Mouse (Mus musculus) midbrain, postnatal 0 days (tissue): ENCODE measurements around the gene Styxl1. TPM values are rescaled to one million over a fixed set of nuclear protein-coding genes. Genes with fewer than 3 reads are reported as not detected.

ENCODE experiments used
- ATAC-seq: fragments of 200-750 bp; cut with Nextera tagmentation; 2 replicates; pipeline ENCODE4 v1.8.0; 2017; ENCODE audit warnings: moderate number of reproducible peaks, mild to moderate bottlenecking, moderate TSS enrichment, moderate library complexity; ENCODE audit not compliant: low FRiP score
- DNase-seq: peaks from one replicate; pipeline ENCODE4 v3.0.0-alpha.2; 2015; ENCODE audit warnings: low spot score
- H3K27ac ChIP-seq: fragments of 300-500 bp; sonication (generic); 2 replicates; pipeline ENCODE4 v1.5.1; 2014; ENCODE audit warnings: low read depth, mild to moderate bottlenecking, low read length, mixed read lengths
- H3K27me3 ChIP-seq: fragments of 300-500 bp; sonication (generic); 2 replicates; pipeline ENCODE4 v1.6.1; 2014; ENCODE audit warnings: low read length, control low read depth, mixed read lengths; ENCODE audit not compliant: insufficient read depth
- H3K36me3 ChIP-seq: fragments of 300-500 bp; sonication (generic); 2 replicates; pipeline ENCODE4 v1.6.1; 2014; ENCODE audit warnings: low read length, control low read depth, mixed read lengths; ENCODE audit not compliant: insufficient read depth
- H3K4me1 ChIP-seq: fragments of 300-500 bp; sonication (generic); 2 replicates; pipeline ENCODE4 v1.6.1; 2014; ENCODE audit warnings: mild to moderate bottlenecking, control low read depth, antibody characterized with exemption, low read length, mixed read lengths; ENCODE audit not compliant: insufficient read depth
- H3K4me2 ChIP-seq: fragments of 300-500 bp; sonication (generic); 2 replicates; pipeline ENCODE4 v1.6.1; 2014; ENCODE audit warnings: low read depth, mild to moderate bottlenecking, low read length, mixed read lengths; ENCODE audit not compliant: poor library complexity, severe bottlenecking
- H3K4me3 ChIP-seq: fragments of 300-500 bp; sonication (generic); 2 replicates; pipeline ENCODE4 v1.5.1; 2014; ENCODE audit warnings: low read depth, mild to moderate bottlenecking, low read length, moderate library complexity
- H3K9ac ChIP-seq: fragments of 300-500 bp; sonication (generic); replicated peaks from 2 replicates; pipeline ENCODE4 v1.6.1; 2014; ENCODE audit warnings: mild to moderate bottlenecking, low read length, moderate library complexity, mixed read lengths; ENCODE audit not compliant: poor library complexity, severe bottlenecking
- H3K9me3 ChIP-seq: fragments of 300-500 bp; sonication (generic); 2 replicates; pipeline ENCODE4 v1.6.1; 2016; ENCODE audit warnings: low read length, control low read depth
- CTCF ChIP-seq: IDR thresholded peaks from 2 replicates; pipeline ENCODE4 v1.5.1; 2016; ENCODE audit warnings: antibody characterized with exemption, mild to moderate bottlenecking
- WGBS: fragments of 180-500 bp; shearing (Covaris S2); extraction: QIAGEN DNeasy Blood & Tissue Kit; methylation state at CpG from one replicate; pipeline ENCODE4 v1.1.7; 2014; 5-methylcytosine and 5-hydroxymethylcytosine counted together
- polyA plus RNA-seq: library from polyadenylated mRNA; unstranded; fragments of >200 nt; fragmentation: Nextera tagmentation; extraction: Ambion mirVana; gene quantifications from 2 replicates; pipeline ENCODE4 v1.2.1, GENCODE M21; 2015
- total RNA-seq: library from RNA; depleted of rRNA; stranded (reverse); fragments of >200 nt; gene quantifications from 2 replicates; pipeline ENCODE4 v1.2.3, GENCODE M21; 2014

Gene Styxl1
- total and polyA plus RNA-seq, 2 experiments from 2014 or later: 0.44 TPM; not detected in 1

DNA sequence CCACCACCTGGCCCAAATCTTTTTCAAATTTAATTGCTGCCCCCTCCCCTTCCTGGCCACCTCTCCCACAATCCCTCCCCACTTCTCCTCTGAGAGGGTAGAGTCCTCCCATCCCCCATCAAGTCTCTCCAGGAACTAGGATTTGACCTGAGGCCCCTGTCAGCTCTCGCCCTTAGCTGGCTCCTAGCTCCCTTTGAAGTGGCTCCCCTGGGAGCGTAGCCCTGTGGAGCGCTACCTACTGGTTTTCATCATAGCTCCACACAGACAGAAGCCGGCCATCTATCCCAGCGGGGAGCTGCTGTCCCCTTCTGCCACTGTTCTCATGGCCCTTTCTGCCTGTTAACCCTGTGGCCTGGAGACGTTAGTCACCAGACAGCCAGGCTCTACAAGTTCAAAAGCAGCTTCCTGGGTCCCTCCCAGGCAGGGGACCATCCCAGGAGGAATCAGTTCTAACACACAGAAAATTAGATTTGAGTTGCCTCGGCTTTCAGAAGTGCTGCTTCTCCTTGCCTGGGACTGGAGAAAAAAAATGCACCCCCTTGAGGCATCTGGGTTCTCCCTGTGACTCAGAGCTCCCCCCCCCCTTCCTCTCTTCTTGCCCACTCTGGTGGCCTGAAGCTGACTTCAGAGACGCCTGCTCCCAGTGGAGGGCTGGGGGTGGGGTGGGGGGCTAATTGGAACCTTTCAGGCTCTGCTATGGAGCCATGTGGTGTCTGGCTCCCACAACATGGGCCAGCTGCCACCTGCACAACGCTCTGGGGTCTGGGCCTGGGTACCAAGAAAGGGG, 53.5 kb downstream of the Styxl1 start:
- Histone ChIP-seq H3K36me3 (peaks cover 16% of the 10 kb centered on the region), H3K27me3 (no peaks in the 10 kb centered on the region), H3K4me1 (peaks cover 23% of the 10 kb centered on the region), H3K27ac (peak overlapping the region; percentile 71), H3K4me2 (peak overlapping the region; percentile 33), H3K9me3 (no peaks in the 10 kb centered on the region), H3K9ac (0 out of 2 replicates have a peak overlapping the region, but pooled peaks have one; percentile 29), H3K4me3 (no peak overlapping the region)
- peak; percentile 48; the same call in 1 of the 2 replicates for ATAC-seq
- DNase-seq: peak; percentile 49
- peak; percentile 17; the same call in 1 of the 2 replicates for TF ChIP-seq CTCF
- WGBS: 8% methylated on average over 9 of the region's 9 CpGs

DNA sequence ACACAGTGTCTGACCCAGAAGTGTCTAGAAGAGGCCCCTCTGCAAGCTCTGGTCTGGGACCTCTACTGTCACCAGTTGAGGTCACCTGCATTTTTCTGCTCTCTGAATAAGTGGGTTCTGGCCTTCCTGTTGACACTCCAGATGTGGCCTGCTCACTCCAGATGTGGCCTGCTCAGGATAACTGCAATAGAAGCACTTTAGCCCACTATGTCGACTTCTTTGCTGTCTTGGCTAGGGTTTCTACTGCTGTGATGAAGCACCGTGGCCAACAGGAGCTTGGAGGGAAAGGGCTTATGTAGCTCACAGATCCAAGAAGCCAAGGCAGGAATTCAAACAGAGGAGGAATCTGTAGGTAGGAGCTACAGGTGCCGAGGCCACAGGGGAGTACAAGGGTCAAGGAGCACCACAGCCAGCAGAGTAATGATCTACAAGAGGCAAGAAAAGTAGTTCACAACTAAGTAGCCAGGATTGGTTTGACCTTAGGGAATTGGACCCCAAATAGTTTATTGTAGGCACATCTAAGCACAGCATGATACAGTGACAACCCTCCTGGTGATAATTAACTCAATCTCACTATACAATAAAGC, 54.9 kb downstream of the Styxl1 start:
- DNase-seq: no peak
- Histone ChIP-seq H3K4me1 (peaks cover 23% of the 10 kb centered on the region), H3K27ac (no peak overlapping the region), H3K9me3 (no peaks in the 10 kb centered on the region), H3K36me3 (peaks cover 5% of the 10 kb centered on the region), H3K27me3 (no peaks in the 10 kb centered on the region), H3K9ac (no peak overlapping the region), H3K4me2 (no peak overlapping the region), H3K4me3 (no peak overlapping the region)
- 79% methylated on average over 3 of the region's 3 CpGs for WGBS
- no peak for TF ChIP-seq CTCF
- ATAC-seq: no peak

DNA sequence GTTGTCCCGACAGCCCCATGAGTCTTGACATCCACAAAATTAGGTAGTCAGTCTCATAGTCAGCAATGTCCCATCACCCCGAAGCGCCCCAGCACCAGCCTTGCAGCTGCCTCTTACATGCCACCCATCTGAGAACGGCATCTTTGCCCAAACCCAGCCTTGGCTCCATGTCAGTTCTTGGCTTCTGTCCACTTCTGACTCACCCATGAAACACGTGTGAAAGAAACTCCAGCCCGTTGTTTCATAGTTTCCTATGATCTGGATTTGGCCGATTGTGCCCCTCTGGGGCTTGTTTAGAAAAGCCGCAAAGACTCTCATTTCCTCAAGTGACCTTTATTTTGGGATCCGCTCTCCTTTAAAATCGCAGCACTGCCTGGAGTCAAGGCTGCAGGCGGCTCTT, 56.1 kb downstream of the Styxl1 start:
- Histone ChIP-seq H3K9me3 (no peaks in the 10 kb centered on the region), H3K9ac (no peak overlapping the region), H3K4me2 (no peak overlapping the region), H3K27ac (no peak overlapping the region), H3K4me3 (no peak overlapping the region), H3K36me3 (peaks cover 13% of the 10 kb centered on the region), H3K27me3 (no peaks in the 10 kb centered on the region), H3K4me1 (peaks cover 23% of the 10 kb centered on the region)
- ATAC-seq: no peak
- TF ChIP-seq CTCF: no peak
- WGBS: 72% methylated on average over 11 of the region's 11 CpGs
- DNase-seq: peak; percentile 50

DNA sequence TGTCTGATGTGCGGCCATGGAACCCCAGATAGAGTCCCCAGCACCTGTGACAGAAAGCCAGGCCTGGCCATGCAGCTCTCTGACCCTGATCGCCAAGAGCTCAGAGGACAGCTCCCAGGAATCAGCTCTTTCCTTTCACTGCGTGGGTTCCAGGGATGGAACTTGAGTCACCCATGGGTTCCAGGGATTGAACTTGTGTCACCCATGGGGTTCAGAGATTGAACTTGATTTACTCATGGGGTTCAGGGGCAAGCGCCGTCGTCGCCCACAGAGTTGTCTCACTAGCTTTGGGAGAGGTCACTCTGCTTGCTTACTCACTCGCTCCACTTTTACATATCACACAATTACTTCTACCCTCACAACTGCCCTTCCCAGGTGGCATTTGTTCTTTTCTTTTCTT, 57.1 kb downstream of the Styxl1 start:
- H3K4me2 ChIP-seq: no peak overlapping the region
- H3K4me3 ChIP-seq: no peak overlapping the region
- ATAC-seq (no peak), DNase-seq (no peak)
- H3K9me3 ChIP-seq: no peaks in the 10 kb centered on the region
- no peak overlapping the region for H3K9ac ChIP-seq
- no peak for TF ChIP-seq CTCF
- peaks cover 21% of the 10 kb centered on the region for H3K36me3 ChIP-seq
- no peak overlapping the region for H3K27ac ChIP-seq
- peaks cover 17% of the 10 kb centered on the region for H3K4me1 ChIP-seq
- no peaks in the 10 kb centered on the region for H3K27me3 ChIP-seq
- WGBS: 94% methylated on average over 8 of the region's 8 CpGs

DNA sequence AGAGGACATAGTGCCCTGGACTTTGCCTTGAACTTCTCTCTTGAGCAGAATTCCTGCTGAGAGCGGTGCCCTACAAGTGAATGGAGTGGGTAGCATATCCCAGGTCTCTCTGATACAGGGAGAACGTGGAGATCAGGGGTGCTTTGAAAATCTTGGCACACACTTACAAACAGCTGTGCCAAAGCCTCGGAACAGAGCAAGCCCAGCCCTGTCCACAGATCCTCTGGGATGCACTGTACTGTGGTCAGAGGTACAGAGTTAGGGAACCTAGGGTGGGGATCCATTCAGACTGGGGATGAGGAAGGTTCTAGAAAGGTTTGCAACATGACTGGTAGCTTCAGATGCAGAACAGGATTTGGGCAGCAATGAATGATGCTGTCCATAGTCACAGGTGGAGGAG, 58.1 kb downstream of the Styxl1 start:
- no peak overlapping the region for H3K9ac ChIP-seq

DNA sequence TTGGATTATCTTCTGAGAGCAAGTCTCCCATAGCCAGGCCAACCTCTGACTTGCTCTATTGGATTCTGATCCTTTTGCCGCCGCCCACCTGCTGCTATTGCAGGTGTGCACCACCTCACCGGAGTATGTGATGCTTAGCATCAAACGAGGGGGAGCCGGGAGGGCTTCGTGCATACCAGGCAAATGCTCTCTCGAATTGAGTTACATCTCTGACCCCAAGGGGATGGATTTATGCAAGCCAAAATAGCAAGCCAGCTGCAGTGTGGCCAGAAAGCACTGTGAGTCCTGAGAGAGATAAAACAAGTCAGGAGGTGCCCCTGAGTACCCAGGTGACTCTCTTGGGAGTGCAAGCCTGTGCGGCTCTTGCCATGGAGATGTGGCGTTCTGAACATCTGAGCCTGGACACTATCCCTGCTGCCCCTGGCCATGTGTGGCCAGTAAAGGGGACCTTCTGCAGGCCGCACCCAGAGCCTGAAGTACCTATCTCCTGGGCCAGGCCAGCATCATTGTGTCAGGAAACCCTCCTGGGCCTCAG, 58.5 kb downstream of the Styxl1 start:
- Histone ChIP-seq H3K9ac (no peak overlapping the region), H3K4me1 (peaks cover 4% of the 10 kb centered on the region), H3K9me3 (no peaks in the 10 kb centered on the region), H3K27ac (no peak overlapping the region), H3K4me2 (no peak overlapping the region), H3K27me3 (no peaks in the 10 kb centered on the region), H3K36me3 (peaks cover 23% of the 10 kb centered on the region), H3K4me3 (no peak overlapping the region)
- ATAC-seq: no peak
- DNase-seq: no peak
- no peak for TF ChIP-seq CTCF
- WGBS: 82% methylated on average over 10 of the region's 10 CpGs

More for the DNA sequence above, 58.1 kb downstream of the Styxl1 start:
- Histone ChIP-seq H3K4me2 (no peak overlapping the region), H3K9me3 (no peaks in the 10 kb centered on the region), H3K4me1 (peaks cover 8% of the 10 kb centered on the region), H3K27ac (no peak overlapping the region), H3K27me3 (no peaks in the 10 kb centered on the region), H3K4me3 (no peak overlapping the region), H3K36me3 (peaks cover 23% of the 10 kb centered on the region)
- 72% methylated on average over 3 of the region's 3 CpGs for WGBS
- no peak for TF ChIP-seq CTCF
- no peak for ATAC-seq
- DNase-seq: no peak
